Mouse (Mus musculus) lung, postnatal 36 days (tissue): ENCODE measurements around the gene Olfr205.
"Not testable (repeated sequence)": the region's sequence is repeated elsewhere in the genome, so short reads cannot be mapped to it uniquely, and the experiment has no call there.

Source experiments
- DNase-seq: peaks from one replicate; pipeline ENCODE4 v3.0.0; 2022; ENCODE audit warnings: mixed read lengths

The Olfr205 gene

DNA sequence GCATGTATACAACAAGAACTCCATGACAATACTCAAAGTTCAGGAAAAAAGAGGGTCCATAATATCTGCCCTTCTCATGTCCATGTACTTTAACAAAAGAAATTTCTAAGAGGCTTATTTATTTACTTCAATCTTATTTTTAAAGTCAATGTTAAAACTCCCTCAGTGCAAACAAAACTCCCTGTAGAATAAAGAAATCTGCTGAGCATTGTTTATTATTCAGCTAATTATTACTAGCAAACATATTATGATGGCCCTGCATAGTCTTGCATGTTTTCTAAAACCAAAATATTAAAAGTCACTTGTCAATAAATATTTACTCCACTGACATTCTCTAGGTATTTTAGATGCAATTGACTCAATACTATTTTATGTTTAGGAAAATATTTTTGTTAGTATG, at the start of gene Olfr205:
Gene Olfr205 (minus strand): TSS at position 101 of the 400 bp plus-strand sequence.
- no peak for DNase-seq

GRCm38 (mm10) chr16:59363893-59364292, 33.0 kb upstream of the Olfr205 start, which contains the start of gene Olfr209:
Gene Olfr209, minus strand, starts transcription at chr16:59363993.
- no peak for DNase-seq

DNA sequence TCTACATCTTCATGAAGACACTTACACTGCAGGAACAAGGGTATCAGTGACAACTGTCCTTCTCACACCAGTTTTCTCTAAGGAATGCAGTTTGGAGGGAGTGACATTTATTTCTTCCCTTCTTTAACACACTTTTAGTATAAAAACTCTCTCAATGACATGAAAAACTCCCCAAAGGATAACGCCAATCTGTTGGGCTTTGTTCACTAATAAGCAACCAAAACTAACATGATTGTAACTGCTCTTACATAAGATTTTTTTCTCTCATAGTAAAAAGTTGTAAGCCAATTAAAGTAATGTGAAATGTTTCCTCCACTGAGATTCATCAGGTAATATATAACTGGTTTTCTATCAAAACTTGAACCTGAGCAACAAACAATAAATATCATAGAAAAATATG, 18.2 kb upstream of the Olfr205 start, which contains the start of gene Olfr206:
Gene Olfr206 (minus strand): TSS at position 101 of the 400 bp plus-strand sequence.
- DNase-seq = no peak

- DNase-seq = not testable (repeated sequence)
Measured at GRCm38 (mm10) chr16:59323262-59323661, 7.7 kb downstream of the Olfr205 start.

GRCm38 (mm10) chr16:59318148-59318547, 12.8 kb downstream of the Olfr205 start, which contains the start of gene Olfr204:
Gene Olfr204, minus strand, starts transcription at chr16:59318248.
- DNase-seq = no peak

DNA sequence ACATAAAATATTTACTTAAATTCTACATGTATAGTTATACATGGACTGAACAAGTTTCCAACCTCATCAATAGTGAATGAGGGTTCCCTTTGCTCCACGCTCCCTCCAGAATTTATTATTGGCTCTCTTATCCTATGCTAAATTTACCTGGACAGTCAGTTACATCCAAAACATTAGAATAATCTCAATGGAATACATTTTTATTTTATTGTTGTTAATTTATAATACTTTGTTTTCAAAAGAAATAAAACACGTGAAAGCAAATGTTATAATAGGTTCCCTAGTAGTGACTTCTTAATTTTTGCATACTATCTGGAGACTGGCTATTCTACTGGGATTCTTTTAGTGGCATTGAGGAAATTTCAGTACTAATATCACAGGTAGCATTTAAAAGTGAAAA, 32.4 kb downstream of the Olfr205 start, which contains the start of gene Olfr203:
Gene Olfr203 (plus strand): TSS at position 301 of the 400 bp plus-strand sequence.
- no peak for DNase-seq

GRCm38 (mm10) chr16:59287576-59287975, 43.4 kb downstream of the Olfr205 start:
- DNase-seq = not testable (repeated sequence)

DNA sequence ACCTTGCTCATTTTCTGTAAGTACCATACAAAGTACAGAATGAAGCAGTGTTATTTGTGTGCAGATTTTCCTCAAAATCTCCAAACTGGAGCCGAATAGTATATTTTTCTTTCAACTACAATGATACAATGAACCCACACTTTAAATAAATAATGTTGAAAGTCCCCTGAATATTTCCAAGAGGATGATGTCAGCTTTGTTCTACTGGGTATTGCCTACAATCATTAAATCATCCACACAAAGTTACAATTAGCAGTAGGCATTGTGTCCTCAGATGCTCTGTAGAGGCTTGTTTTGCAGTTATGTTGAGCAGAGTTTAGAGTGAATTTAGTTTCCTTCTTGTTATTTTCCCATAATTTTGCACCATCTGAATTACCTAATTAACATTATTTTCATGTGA, 44.2 kb downstream of the Olfr205 start, which contains the start of gene Olfr202:
Gene Olfr202 (minus strand): TSS at position 101 of the 400 bp plus-strand sequence.
- DNase-seq = no peak

DNA sequence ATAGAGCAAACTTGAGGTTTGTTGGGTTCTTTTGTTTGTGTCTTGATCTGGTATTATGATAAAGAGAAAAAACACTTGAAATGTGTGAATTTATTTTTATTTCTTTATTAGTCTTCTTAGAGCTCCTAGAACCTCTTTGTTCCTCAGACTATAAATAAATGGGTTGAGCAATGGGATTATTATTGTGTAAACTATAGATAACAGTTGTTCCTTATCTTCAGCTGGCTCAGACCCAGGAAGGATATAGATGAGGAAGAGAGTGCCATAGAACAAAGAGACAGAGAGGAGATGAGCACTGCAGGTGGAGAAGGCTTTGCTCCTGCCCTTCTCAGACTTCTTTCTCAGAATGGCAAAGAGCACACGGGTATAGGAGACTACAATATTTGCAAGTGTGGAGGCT, 47.5 kb downstream of the Olfr205 start:
- no peak for DNase-seq

- no peak for DNase-seq
Measured at GRCm38 (mm10) chr16:59280542-59280941, 50.4 kb downstream of the Olfr205 start.
